ENCODE assay signal across 9 mouse cellular contexts in genomic region chr9:30314355-30315171, GRCm38 (mm10).
DNase-seq lines count a peak whose midpoint lies in the region; ATAC-seq lines count a peak whose summit lies in the region.
"Had no signal": no experiment of that assay in that cellular context is flagged by ENCODE, and none has a peak within 500 bp of the region (broad histone marks: within the 10 kb centered on the region; RNA-seq: fewer than 3 reads in every experiment).

No protein-coding gene starts in this region.

- H3K27ac ChIP-seq in limb, embryonic 11.5 days (replicated peaks; ENCODE audit: low read depth, low read length), result no peak overlapping the region
- no peak overlapping the region for H3K27ac ChIP-seq in limb, embryonic 10.5 days
- H3K27ac ChIP-seq in embryonic facial prominence, embryonic 14.5 days (replicated peaks; ENCODE audit: low read depth, low read length), result peak overlapping the region; percentile 67
- H3K27ac ChIP-seq in heart, embryonic 14.5 days (replicated peaks in 1 of 2; ENCODE audit: control insufficient read depth in 1 of 2, insufficient read depth in 1 of 2, low read depth in 2 of 2, low read length in 2 of 2), result peak overlapping the region in 1 of 2 experiments; percentile 61; a peak in 2 of 4 replicates

- H3K36me3 ChIP-seq in limb, embryonic 11.5 days (ENCODE audit: control insufficient read depth, insufficient read depth, low read length), result no peaks in the 10 kb centered on the region
- no peaks in the 10 kb centered on the region for H3K36me3 ChIP-seq in limb, embryonic 10.5 days
- no peaks in the 10 kb centered on the region for H3K36me3 ChIP-seq in embryonic facial prominence, embryonic 14.5 days (ENCODE audit: control insufficient read depth, insufficient read depth, low read length)
- no peaks in the 10 kb centered on the region for H3K36me3 ChIP-seq in heart, embryonic 14.5 days (ENCODE audit: control insufficient read depth, insufficient read depth, low read length)

- peak; percentile 23 for DNase-seq in limb, embryonic 11.5 days (ENCODE audit: low spot score)
- no peak for DNase-seq in limb, embryonic 10.5 days (ENCODE audit: low spot score)
- peak; percentile 92 for DNase-seq in embryonic facial prominence, embryonic 14.5 days (ENCODE audit: low spot score)
- peak; percentile 79 for DNase-seq in kidney, postnatal 10 days
- DNase-seq in ovary, adult 18-20 months (ENCODE audit: low spot score), result peak; percentile 28
- DNase-seq in cerebellum, adult 9-10 months, result no peak

- 75% methylated on average over 15 of the region's 15 CpGs for WGBS in limb, embryonic 11.5 days
- WGBS in limb, embryonic 10.5 days, result 83% methylated on average over 15 of the region's 15 CpGs
- WGBS in embryonic facial prominence, embryonic 14.5 days, result 39% methylated on average over 15 of the region's 15 CpGs
- WGBS in heart, embryonic 14.5 days, result 31% methylated on average over 15 of the region's 15 CpGs

- no peaks in the 10 kb centered on the region for H3K9me3 ChIP-seq in limb, embryonic 11.5 days (ENCODE audit: control insufficient read depth, low read length)
- H3K9me3 ChIP-seq in limb, embryonic 10.5 days (replicated peaks), result no peaks in the 10 kb centered on the region
- H3K9me3 ChIP-seq in embryonic facial prominence, embryonic 14.5 days (ENCODE audit: control insufficient read depth, low read length), result no peaks in the 10 kb centered on the region
- no peaks in the 10 kb centered on the region for H3K9me3 ChIP-seq in heart, embryonic 14.5 days (ENCODE audit: control insufficient read depth, low read length)

- no peaks in the 10 kb centered on the region for H3K27me3 ChIP-seq in limb, embryonic 11.5 days (ENCODE audit: control insufficient read depth, insufficient read depth, low read length)
- 0 out of 2 replicates have a peak, but pooled peaks cover 3% of the 10 kb centered on the region for H3K27me3 ChIP-seq in limb, embryonic 10.5 days (ENCODE audit: low read depth, poor library complexity, severe bottlenecking)
- no peaks in the 10 kb centered on the region for H3K27me3 ChIP-seq in embryonic facial prominence, embryonic 14.5 days (replicated peaks; ENCODE audit: control insufficient read depth, insufficient read depth, low read length)
- H3K27me3 ChIP-seq in heart, embryonic 14.5 days (ENCODE audit: control insufficient read depth, insufficient read depth, low read length), result no peaks in the 10 kb centered on the region

- peak; percentile 17; the same call in 1 of the 2 replicates for ATAC-seq in limb, embryonic 11.5 days (ENCODE audit: insufficient number of reproducible peaks, low FRiP score, low TSS enrichment, low read depth)
- ATAC-seq in embryonic facial prominence, embryonic 14.5 days (ENCODE audit: low read depth), result peak; percentile 89
- ATAC-seq in heart, embryonic 14.5 days (ENCODE audit: insufficient number of reproducible peaks, insufficient read depth, low FRiP score, low read depth), result peak; percentile 56; the same call in 1 of the 2 replicates
- no peak for ATAC-seq in activated CD4-positive, CD25-positive, alpha-beta regulatory T cell, adult 4 months

- no peak overlapping the region for H3K4me2 ChIP-seq in limb, embryonic 11.5 days (ENCODE audit: low read depth, severe bottlenecking)
- peak overlapping the region; percentile 34 for H3K4me2 ChIP-seq in embryonic facial prominence, embryonic 14.5 days (ENCODE audit: low read depth, low read length)
- peak overlapping the region; percentile 63 for H3K4me2 ChIP-seq in heart, embryonic 14.5 days (ENCODE audit: low read length)

- H3K4me3 ChIP-seq in limb, embryonic 11.5 days (ENCODE audit: low read depth, low read length), result no peak overlapping the region
- no peak overlapping the region for H3K4me3 ChIP-seq in limb, embryonic 10.5 days
- no peak overlapping the region for H3K4me3 ChIP-seq in embryonic facial prominence, embryonic 14.5 days (ENCODE audit: low read depth, low read length)
- H3K4me3 ChIP-seq in heart, embryonic 14.5 days (ENCODE audit: control insufficient read depth in 1 of 2, insufficient read depth in 1 of 2, low read depth in 1 of 2, low read length in 2 of 2), result peak overlapping the region in 1 of 2 experiments; percentile 22; a peak in 2 of 4 replicates
- H3K4me3 ChIP-seq: myocyte had no signal

- no peak overlapping the region for H3K9ac ChIP-seq in limb, embryonic 11.5 days (ENCODE audit: low read length)
- H3K9ac ChIP-seq in embryonic facial prominence, embryonic 14.5 days (ENCODE audit: low read depth, low read length), result peak overlapping the region; percentile 19; the same call in 1 of the 2 replicates
- H3K9ac ChIP-seq in heart, embryonic 14.5 days (ENCODE audit: low read length), result peak overlapping the region; percentile 25; the same call in 1 of the 2 replicates

- no peaks in the 10 kb centered on the region for H3K4me1 ChIP-seq in limb, embryonic 11.5 days (ENCODE audit: control insufficient read depth, insufficient read depth, low read length)
- no peaks in the 10 kb centered on the region for H3K4me1 ChIP-seq in limb, embryonic 10.5 days
- peaks cover 11% of the 10 kb centered on the region for H3K4me1 ChIP-seq in embryonic facial prominence, embryonic 14.5 days (ENCODE audit: control insufficient read depth, insufficient read depth, low read length)
- peaks cover 2 to 12% of the 10 kb centered on the region in 2 experiments; a peak in 3 of 4 replicates for H3K4me1 ChIP-seq in heart, embryonic 14.5 days (ENCODE audit: control insufficient read depth in 2 of 2, insufficient read depth in 2 of 2, low read length in 2 of 2)

Comparison
In these comparisons a context has a peak if more than half of its experiments do, and no peak if none do; other contexts are left out.
1. DNase-seq: peak in limb, embryonic 11.5 days (single experiment), embryonic facial prominence, embryonic 14.5 days (single experiment), kidney, postnatal 10 days (single experiment) and ovary, adult 18-20 months (single experiment); none in limb, embryonic 10.5 days (single experiment) and cerebellum, adult 9-10 months (single experiment).